Comparison of ENCODE assay signal across 12 mouse cellular contexts in the genomic region with DNA sequence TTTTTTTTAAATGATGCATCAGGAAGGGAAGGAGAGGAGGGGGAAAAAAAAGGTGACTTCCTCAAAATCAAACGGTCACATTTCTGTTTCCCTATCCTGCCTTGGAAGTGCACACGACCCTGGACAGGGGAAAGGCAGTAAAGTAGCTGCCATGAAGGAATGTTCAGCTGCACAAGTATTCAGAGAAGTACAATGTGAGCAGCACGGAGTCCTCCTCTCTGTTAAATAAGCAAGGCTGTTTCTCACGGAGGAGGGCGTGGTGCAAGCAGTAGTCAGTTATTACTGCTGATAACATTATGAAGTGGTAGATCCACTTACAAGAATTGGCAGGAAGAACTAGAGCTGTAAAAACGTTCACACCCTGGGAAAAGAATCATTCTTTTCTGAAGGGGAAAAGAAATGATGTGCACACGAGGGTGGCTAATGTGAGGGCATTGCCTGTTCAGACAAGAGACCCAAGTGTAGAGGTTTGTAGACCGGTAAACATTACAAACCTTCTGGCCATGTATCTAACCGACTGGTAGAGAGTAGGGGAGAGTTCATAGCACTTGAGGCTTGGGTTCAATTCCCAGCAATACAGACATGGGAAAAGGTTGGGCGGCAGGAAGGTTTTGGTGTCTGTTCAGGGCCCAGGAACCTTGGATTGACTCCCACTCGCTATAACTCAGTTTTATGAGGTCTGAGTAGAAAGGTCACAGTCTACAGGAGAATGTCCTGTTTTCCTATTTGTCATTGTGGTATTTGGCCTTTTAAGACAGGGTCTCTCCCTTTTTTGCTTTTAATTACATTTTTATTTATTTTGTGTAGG. TPM values are rescaled to one million over a fixed set of nuclear protein-coding genes. Genes with fewer than 3 reads are reported as not detected.
DNase-seq lines count a peak whose midpoint lies in the region; ATAC-seq and TF ChIP-seq lines count a peak whose summit lies in the region.
"Had no signal": no experiment of that assay in that cellular context is flagged by ENCODE, and none has a peak within 500 bp of the region (broad histone marks: within the 10 kb centered on the region; RNA-seq: fewer than 3 reads in every experiment).

No protein-coding gene starts in this region.

- TF ChIP-seq CTCF in MEL (IDR thresholded peaks at IDR 0.05 in 2 of 3, conservative IDR thresholded peaks at IDR 0.05 in 1 of 3; ENCODE audit: control insufficient read depth in 1 of 3, insufficient read depth in 1 of 3, low read depth in 2 of 3, low read length in 3 of 3, poor library complexity in 1 of 3, severe bottlenecking in 1 of 3): no peak

- no peak overlapping the region for H3K9ac ChIP-seq in heart, embryonic 15.5 days
- peak overlapping the region; percentile 71 for H3K9ac ChIP-seq in MEL (ENCODE audit: control insufficient read depth, low read depth, low read length, poor library complexity, severe bottlenecking)
- H3K9ac ChIP-seq in midbrain, embryonic 11.5 days (ENCODE audit: low read length): no peak overlapping the region
- no peak overlapping the region for H3K9ac ChIP-seq in forebrain, embryonic 13.5 days

- H3K27ac ChIP-seq in heart, embryonic 15.5 days: peak overlapping the region; percentile 65
- H3K27ac ChIP-seq in MEL (ENCODE audit: control insufficient read depth, low read depth, low read length): peak overlapping the region; percentile 98
- H3K27ac ChIP-seq in midbrain, embryonic 11.5 days (ENCODE audit: low read depth, low read length): no peak overlapping the region
- no peak overlapping the region for H3K27ac ChIP-seq in forebrain, embryonic 13.5 days
- H3K27ac ChIP-seq: forebrain, embryonic 10.5 days had no signal

- TF ChIP-seq EP300 in MEL (IDR thresholded peaks at IDR 0.05; ENCODE audit: low read depth in 1 of 2, low read length in 2 of 2): peak; percentile 69 to 85; a peak in 3 of 4 replicates

- WGBS in heart, embryonic 15.5 days: 42% methylated on average over 11 of the region's 11 CpGs
- WGBS in midbrain, embryonic 11.5 days: 81% methylated on average over 11 of the region's 11 CpGs
- 84% methylated on average over 11 of the region's 11 CpGs for WGBS in forebrain, embryonic 13.5 days

- intact Hi-C loops in heart, postnatal 10 days (cut with DNase I): no loop called here

- no peaks in the 10 kb centered on the region for H3K27me3 ChIP-seq in heart, embryonic 15.5 days
- no peaks in the 10 kb centered on the region for H3K27me3 ChIP-seq in MEL (ENCODE audit: control insufficient read depth in 1 of 2, insufficient read depth in 2 of 2, low read length in 2 of 2)
- H3K27me3 ChIP-seq in midbrain, embryonic 11.5 days (ENCODE audit: control insufficient read depth, insufficient read depth, low read length): no peaks in the 10 kb centered on the region
- H3K27me3 ChIP-seq in forebrain, embryonic 13.5 days: no peaks in the 10 kb centered on the region

- no peak for DNase-seq in heart, postnatal 10 days
- peak; percentile 89 for DNase-seq in MEL (ENCODE audit: low read depth, low spot score)
- peak; percentile 27 for DNase-seq in kidney, postnatal 14 days
- peak; percentile 74 for DNase-seq in lung, postnatal 25 days (ENCODE audit: low spot score)
- no peak for DNase-seq in midbrain, embryonic 11.5 days (ENCODE audit: low spot score, missing footprints)
- no peak for DNase-seq in ovary, adult 18-20 months (ENCODE audit: low spot score)
- DNase-seq: cerebellum, adult 9-11 months; retina, postnatal 1 day had no signal

- TF ChIP-seq POLR2A in MEL (IDR thresholded peaks at IDR 0.05; ENCODE audit: control insufficient read depth in 1 of 2, insufficient read depth in 1 of 2, low read depth in 1 of 2, low read length in 2 of 2, poor library complexity in 1 of 2): peak; percentile 52 to 88; a peak in 2 of 4 replicates

- H3K4me1 ChIP-seq in heart, embryonic 15.5 days (replicated peaks): peaks cover 12% of the 10 kb centered on the region
- H3K4me1 ChIP-seq in MEL (ENCODE audit: control insufficient read depth in 1 of 2, insufficient read depth in 2 of 2, low read length in 2 of 2): peaks cover 13 to 29% of the 10 kb centered on the region in 2 experiments
- no peaks in the 10 kb centered on the region for H3K4me1 ChIP-seq in midbrain, embryonic 11.5 days (ENCODE audit: control insufficient read depth, insufficient read depth, low read length)
- no peaks in the 10 kb centered on the region for H3K4me1 ChIP-seq in forebrain, embryonic 13.5 days

- no peak overlapping the region for H3K4me2 ChIP-seq in heart, embryonic 15.5 days
- H3K4me2 ChIP-seq in midbrain, embryonic 11.5 days: no peak overlapping the region
- no peak overlapping the region for H3K4me2 ChIP-seq in forebrain, embryonic 13.5 days

- H3K4me3 ChIP-seq in heart, embryonic 15.5 days: no peak overlapping the region
- peak overlapping the region; percentile 47 to 54 for H3K4me3 ChIP-seq in MEL (ENCODE audit: control insufficient read depth in 1 of 2, insufficient read depth in 1 of 2, low read depth in 2 of 2, low read length in 2 of 2)
- H3K4me3 ChIP-seq in midbrain, embryonic 11.5 days (ENCODE audit: low read depth, low read length): no peak overlapping the region
- no peak overlapping the region for H3K4me3 ChIP-seq in forebrain, embryonic 13.5 days
- H3K4me3 ChIP-seq: forebrain, embryonic 10.5 days had no signal

- no peaks in the 10 kb centered on the region for H3K9me3 ChIP-seq in heart, embryonic 15.5 days (replicated peaks)
- H3K9me3 ChIP-seq in MEL (replicated peaks; ENCODE audit: insufficient read depth, low read length): no peaks in the 10 kb centered on the region
- no peaks in the 10 kb centered on the region for H3K9me3 ChIP-seq in midbrain, embryonic 11.5 days (ENCODE audit: control insufficient read depth, low read length)
- no peaks in the 10 kb centered on the region for H3K9me3 ChIP-seq in forebrain, embryonic 13.5 days (replicated peaks)
- H3K9me3 ChIP-seq: forebrain, embryonic 10.5 days had no signal

- no peaks in the 10 kb centered on the region for H3K36me3 ChIP-seq in heart, embryonic 15.5 days
- H3K36me3 ChIP-seq in MEL (ENCODE audit: control insufficient read depth in 1 of 2, insufficient read depth in 2 of 2, low read length in 2 of 2): peaks cover 0 to 21% of the 10 kb centered on the region in 2 experiments; a peak in 2 of 4 replicates
- no peaks in the 10 kb centered on the region for H3K36me3 ChIP-seq in midbrain, embryonic 11.5 days (ENCODE audit: control insufficient read depth, insufficient read depth, low read length)
- no peaks in the 10 kb centered on the region for H3K36me3 ChIP-seq in forebrain, embryonic 13.5 days (ENCODE audit: poor library complexity, severe bottlenecking)
- H3K36me3 ChIP-seq: forebrain, embryonic 10.5 days had no signal

- no peaks in the 10 kb centered on the region; the same call in 1 of the 2 replicates for H3K79me2 ChIP-seq in MEL (ENCODE audit: control insufficient read depth, insufficient read depth, low read length, poor library complexity)

- 0 out of 2 replicates have a peak, but pooled peaks have one; percentile 31 for ATAC-seq in heart, embryonic 15.5 days (replicated peaks; ENCODE audit: insufficient number of reproducible peaks, insufficient read depth, low FRiP score, low read depth)
- ATAC-seq in midbrain, embryonic 11.5 days (ENCODE audit: low FRiP score): no peak
- no peak for ATAC-seq in forebrain, embryonic 13.5 days
- ATAC-seq: inflammation-experienced regulatory T-cells, adult 6 months had no signal

- TF ChIP-seq RAD21 in MEL (IDR thresholded peaks at IDR 0.05; ENCODE audit: low read depth, low read length): no peak

TF ChIP-seq in MEL, 35 proteins besides CTCF, POLR2A, EP300 and RAD21 (continues in another document):
- no peak for TF ChIP-seq ZC3H11A (IDR thresholded peaks at IDR 0.05; ENCODE audit: low read depth, low read length)
- 0 out of 2 replicates have a peak, but pooled peaks have one; percentile 20 for TF ChIP-seq GABPA (IDR thresholded peaks at IDR 0.05; ENCODE audit: low read depth, low read length)
- TF ChIP-seq NRF1 (IDR thresholded peaks at IDR 0.05; ENCODE audit: insufficient read depth, low read depth, low read length, poor library complexity, severe bottlenecking): no peak
- no peak for TF ChIP-seq USF1 (IDR thresholded peaks at IDR 0.05; ENCODE audit: low read depth, low read length)
- peak; percentile 93 for TF ChIP-seq MYC (IDR thresholded peaks at IDR 0.05; ENCODE audit: low read depth, low read length)
- TF ChIP-seq UBTF (IDR thresholded peaks at IDR 0.05; ENCODE audit: borderline replicate concordance, insufficient read depth, low read depth, low read length): 0 out of 2 replicates have a peak, but pooled peaks have one; percentile 54
- TF ChIP-seq GATA1 (IDR thresholded peaks at IDR 0.05; ENCODE audit: low read depth, low read length): peak; percentile 78
- no peak for TF ChIP-seq E2F4 (IDR thresholded peaks at IDR 0.05; ENCODE audit: borderline replicate concordance, low read depth, low read length)
- TF ChIP-seq RCOR1 (IDR thresholded peaks at IDR 0.05; ENCODE audit: low read depth, low read length): 0 out of 2 replicates have a peak, but pooled peaks have one; percentile 57
- no peak for TF ChIP-seq TAL1 (IDR thresholded peaks at IDR 0.05; ENCODE audit: low read length)
- peak; percentile 86 for TF ChIP-seq MAX (IDR thresholded peaks at IDR 0.05; ENCODE audit: low read length)
- peak; percentile 86 for TF ChIP-seq MYB (IDR thresholded peaks at IDR 0.05; ENCODE audit: low read depth, low read length)
- TF ChIP-seq TCF12 (IDR thresholded peaks at IDR 0.05; ENCODE audit: low read depth, low read length): peak; percentile 62
- peak; percentile 93 for TF ChIP-seq ZNF384 (IDR thresholded peaks at IDR 0.05; ENCODE audit: low read depth, low read length)
- no peak; the same call in 1 of the 2 replicates for TF ChIP-seq KAT2A (conservative IDR thresholded peaks at IDR 0.05; ENCODE audit: low read depth, low read length)

RNA-seq across cellular contexts. Expression of a gene that starts 1.7 kb away (rescaled TPM):
- polyA plus RNA-seq in heart, embryonic 15.5 days (2015; fragmentation: Nextera tagmentation; extraction: Ambion mirVana): 35.6 and 49.4 TPM in 2 replicates
- total RNA-seq in heart, postnatal 10 days (2021): 10 to 100 TPM; 74.3 to 74.9 TPM
- 20.6 and 29.4 TPM in 2 replicates for total RNA-seq in MEL (2012; rRNA removed)
- polyA plus RNA-seq in MEL (2012; ENCODE audit: insufficient read depth in 1 of 2, insufficient read length in 2 of 2, low read depth in 1 of 2, low replicate concordance in 2 of 2, missing spikeins in 1 of 2): 10 to 100 TPM; 58.8 to 87.9 TPM
- polyA plus RNA-seq in midbrain, embryonic 11.5 days (2014; fragmentation: Nextera tagmentation; extraction: Ambion mirVana): 23.5 and 24.8 TPM in 2 replicates
- 19.7 and 20.6 TPM in 2 replicates for polyA plus RNA-seq in forebrain, embryonic 13.5 days (2015; fragmentation: Nextera tagmentation; extraction: Ambion mirVana)

RNA-seq across cellular contexts. Expression of a gene that starts 36.6 kb away (rescaled TPM):
- 1.8 and 2.0 TPM in 2 replicates for polyA plus RNA-seq in heart, embryonic 15.5 days (2015; fragmentation: Nextera tagmentation; extraction: Ambion mirVana)
- 1 to 10 TPM; 8.0 to 9.6 TPM for total RNA-seq in heart, postnatal 10 days (2021)
- total RNA-seq in MEL (2012; rRNA removed): 1.1 and 1.2 TPM in 2 replicates
- polyA plus RNA-seq in MEL (2012; ENCODE audit: insufficient read depth in 1 of 2, insufficient read length in 2 of 2, low read depth in 1 of 2, low replicate concordance in 2 of 2, missing spikeins in 1 of 2): 1 to 10 TPM in 1 of 2 experiments, not detected in 1; 2.4 TPM
- polyA plus RNA-seq in midbrain, embryonic 11.5 days (2014; fragmentation: Nextera tagmentation; extraction: Ambion mirVana): 3.8 and 5.0 TPM in 2 replicates
- polyA plus RNA-seq in forebrain, embryonic 13.5 days (2015; fragmentation: Nextera tagmentation; extraction: Ambion mirVana): 5.1 and 5.2 TPM in 2 replicates

Comparison
In these comparisons a context has a peak if more than half of its experiments do, and no peak if none do; other contexts are left out.
1. H3K27ac ChIP-seq: peak in heart, embryonic 15.5 days (single experiment) and MEL (single experiment); none in midbrain, embryonic 11.5 days (single experiment) and forebrain, embryonic 13.5 days (single experiment).
2. H3K4me3 ChIP-seq: peak in MEL (2 of 2); none in heart, embryonic 15.5 days (single experiment), midbrain, embryonic 11.5 days (single experiment) and forebrain, embryonic 13.5 days (single experiment).
3. DNase-seq: peak in MEL (single experiment), kidney, postnatal 14 days (single experiment) and lung, postnatal 25 days (single experiment); none in heart, postnatal 10 days (0 of 2), midbrain, embryonic 11.5 days (single experiment) and ovary, adult 18-20 months (single experiment).